Mouse (Mus musculus): ENCODE results near the gene Siglec1. TPM values are rescaled to one million over a fixed set of nuclear protein-coding genes. Genes with fewer than 3 reads are reported as not detected.
A peak's percentile ranks its signal among the peaks of the same experiment; 100 is the strongest.

The Siglec1 gene
- 0.03 and 0.04 TPM in 2 replicates for polyA plus RNA-seq (2012)

GRCm38 (mm10) chr2:131086667-131087390, at the start of gene Siglec1:
Gene Siglec1, minus strand, starts transcription at chr2:131086765.
- H3K9me3 ChIP-seq (ENCODE audit: control insufficient read depth, low read length) = no peaks in the 10 kb centered on the region
- no peak for TF ChIP-seq GATA1 (IDR thresholded peaks at IDR 0.05; ENCODE audit: low read length)
- no peak for TF ChIP-seq TAL1 (IDR thresholded peaks at IDR 0.05; ENCODE audit: low read length)
- no peak within 1 kb of the TSS for H3K4me3 ChIP-seq (replicated peaks)
- no peaks in the 10 kb centered on the region; the same call in 1 of the 2 replicates for H3K4me1 ChIP-seq (ENCODE audit: control insufficient read depth)
- H3K36me3 ChIP-seq (ENCODE audit: control insufficient read depth) = no peaks in the 10 kb centered on the region
- H3K27me3 ChIP-seq (ENCODE audit: control insufficient read depth) = peaks cover 18% of the 10 kb centered on the region

GRCm38 (mm10) chr2:131135521-131136139, 49.1 kb upstream of the Siglec1 start:
- Histone ChIP-seq H3K4me1 (ENCODE audit: control insufficient read depth) (peaks cover 95% of the 10 kb centered on the region), H3K9me3 (ENCODE audit: control insufficient read depth, low read length) (no peaks in the 10 kb centered on the region), H3K4me3 (replicated peaks) (peak overlapping the region; percentile 53), H3K36me3 (ENCODE audit: control insufficient read depth) (peaks cover 58% of the 10 kb centered on the region), H3K27me3 (ENCODE audit: control insufficient read depth) (no peaks in the 10 kb centered on the region)
- TF ChIP-seq GATA1 (IDR thresholded peaks at IDR 0.05; ENCODE audit: low read length) (peak; percentile 85), TAL1 (IDR thresholded peaks at IDR 0.05; ENCODE audit: low read length) (peak; percentile 93)

- Histone ChIP-seq H3K4me3 (replicated peaks) (peak overlapping the region; percentile 53), H3K36me3 (ENCODE audit: control insufficient read depth) (peaks cover 54% of the 10 kb centered on the region), H3K4me1 (ENCODE audit: control insufficient read depth) (peaks cover 92% of the 10 kb centered on the region), H3K9me3 (ENCODE audit: control insufficient read depth, low read length) (no peaks in the 10 kb centered on the region), H3K27me3 (ENCODE audit: control insufficient read depth) (no peaks in the 10 kb centered on the region)
- TF ChIP-seq TAL1 (IDR thresholded peaks at IDR 0.05; ENCODE audit: low read length) (no peak), GATA1 (IDR thresholded peaks at IDR 0.05; ENCODE audit: low read length) (no peak)
Measured at GRCm38 (mm10) chr2:131134826-131135400, 48.3 kb upstream of the Siglec1 start.

GRCm38 (mm10) chr2:131134381-131134780, 47.8 kb upstream of the Siglec1 start:
- H3K4me3 ChIP-seq (replicated peaks) = no peak overlapping the region
- peaks cover 92% of the 10 kb centered on the region for H3K4me1 ChIP-seq (ENCODE audit: control insufficient read depth)
- TF ChIP-seq GATA1 (IDR thresholded peaks at IDR 0.05; ENCODE audit: low read length) = no peak
- no peak for TF ChIP-seq TAL1 (IDR thresholded peaks at IDR 0.05; ENCODE audit: low read length)
- H3K27me3 ChIP-seq (ENCODE audit: control insufficient read depth) = no peaks in the 10 kb centered on the region
- no peaks in the 10 kb centered on the region for H3K9me3 ChIP-seq (ENCODE audit: control insufficient read depth, low read length)
- peaks cover 50% of the 10 kb centered on the region for H3K36me3 ChIP-seq (ENCODE audit: control insufficient read depth)

GRCm38 (mm10) chr2:131132930-131133547, 46.5 kb upstream of the Siglec1 start, which contains the start of gene Gm11037:
Gene Gm11037, plus strand, starts transcription at chr2:131133497.
- H3K4me3 ChIP-seq (replicated peaks) = no peak within 1 kb of the TSS
- H3K4me1 ChIP-seq (ENCODE audit: control insufficient read depth) = peaks cover 92% of the 10 kb centered on the region
- H3K9me3 ChIP-seq (ENCODE audit: control insufficient read depth, low read length) = no peaks in the 10 kb centered on the region
- peaks cover 38% of the 10 kb centered on the region for H3K36me3 ChIP-seq (ENCODE audit: control insufficient read depth)
- peaks cover 2% of the 10 kb centered on the region; the same call in 1 of the 2 replicates for H3K27me3 ChIP-seq (ENCODE audit: control insufficient read depth)
- no peak for TF ChIP-seq TAL1 (IDR thresholded peaks at IDR 0.05; ENCODE audit: low read length)
- TF ChIP-seq GATA1 (IDR thresholded peaks at IDR 0.05; ENCODE audit: low read length) = no peak

GRCm38 (mm10) chr2:131132111-131132888, 45.7 kb upstream of the Siglec1 start:
- Histone ChIP-seq H3K36me3 (ENCODE audit: control insufficient read depth) (peaks cover 31% of the 10 kb centered on the region), H3K4me1 (ENCODE audit: control insufficient read depth) (peaks cover 92% of the 10 kb centered on the region), H3K27me3 (ENCODE audit: control insufficient read depth) (peaks cover 4% of the 10 kb centered on the region), H3K4me3 (replicated peaks) (no peak overlapping the region), H3K9me3 (ENCODE audit: control insufficient read depth, low read length) (no peaks in the 10 kb centered on the region)
- TF ChIP-seq GATA1 (IDR thresholded peaks at IDR 0.05; ENCODE audit: low read length) (no peak), TAL1 (IDR thresholded peaks at IDR 0.05; ENCODE audit: low read length) (no peak)

- peaks cover 92% of the 10 kb centered on the region for H3K4me1 ChIP-seq (ENCODE audit: control insufficient read depth)
- peaks cover 13% of the 10 kb centered on the region for H3K27me3 ChIP-seq (ENCODE audit: control insufficient read depth)
- H3K4me3 ChIP-seq (replicated peaks) = no peak overlapping the region
- no peak for TF ChIP-seq GATA1 (IDR thresholded peaks at IDR 0.05; ENCODE audit: low read length)
- no peak for TF ChIP-seq TAL1 (IDR thresholded peaks at IDR 0.05; ENCODE audit: low read length)
- H3K9me3 ChIP-seq (ENCODE audit: control insufficient read depth, low read length) = no peaks in the 10 kb centered on the region
- H3K36me3 ChIP-seq (ENCODE audit: control insufficient read depth) = peaks cover 25% of the 10 kb centered on the region
Measured at GRCm38 (mm10) chr2:131130849-131131248, 44.3 kb upstream of the Siglec1 start.

GRCm38 (mm10) chr2:131129836-131130235, 43.3 kb upstream of the Siglec1 start:
- TF ChIP-seq GATA1 (IDR thresholded peaks at IDR 0.05; ENCODE audit: low read length) (0 out of 2 replicates have a peak, but pooled peaks have one; percentile 25), TAL1 (IDR thresholded peaks at IDR 0.05; ENCODE audit: low read length) (peak; percentile 33; the same call in 1 of the 3 replicates)
- Histone ChIP-seq H3K9me3 (ENCODE audit: control insufficient read depth, low read length) (no peaks in the 10 kb centered on the region), H3K4me3 (replicated peaks) (peak overlapping the region; percentile 23), H3K27me3 (ENCODE audit: control insufficient read depth) (peaks cover 24% of the 10 kb centered on the region), H3K4me1 (ENCODE audit: control insufficient read depth) (peaks cover 92% of the 10 kb centered on the region), H3K36me3 (ENCODE audit: control insufficient read depth) (peaks cover 19% of the 10 kb centered on the region)
